Mouse (Mus musculus) lung, postnatal 0 days (tissue): Measurements from ENCODE around the gene Rab11fip4.

ENCODE experiments used
- CTCF ChIP-seq: IDR thresholded peaks from 2 replicates; pipeline ENCODE4 v1.5.1; 2016; ENCODE audit warnings: antibody characterized with exemption, mild to moderate bottlenecking
- EP300 ChIP-seq: IDR thresholded peaks from 2 replicates; pipeline ENCODE4 v1.6.1; 2016; ENCODE audit warnings: antibody characterized with exemption, mild to moderate bottlenecking, control low read depth

DNA sequence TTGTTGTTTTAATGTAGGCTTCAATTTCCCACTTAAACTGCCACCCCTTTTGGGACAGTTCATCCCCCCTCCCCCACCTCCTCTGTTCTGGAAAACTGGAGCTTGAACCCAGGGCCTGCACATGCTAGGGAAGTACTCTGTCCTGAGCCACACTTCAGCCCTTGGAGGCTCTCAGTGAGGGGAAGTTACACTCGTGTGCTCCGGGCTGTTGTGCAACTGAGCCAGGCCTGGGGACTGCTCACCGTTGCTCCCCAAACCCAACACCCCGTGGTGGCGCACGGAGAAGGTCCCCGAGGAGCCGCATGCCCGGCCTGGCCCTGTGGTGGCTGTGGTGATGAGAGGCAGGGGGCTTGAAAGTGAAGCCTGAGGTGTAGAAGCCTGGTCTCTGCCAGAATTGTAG lies 61.2 kb downstream of the Rab11fip4 start:
- TF ChIP-seq CTCF (no peak), EP300 (no peak)
